Mouse (Mus musculus) intestine, postnatal 0 days (tissue): ENCODE measurements at regions not wholly inside any gene's neighbourhood (a gene's known extent, or its start where the extent isn't known, plus 50 kb on each side); places are given as distances from the start of the nearest gene placed in this dataset.

Experiments used
- ATAC-seq: fragments of 200-750 bp; cut with Nextera tagmentation; 2 replicates; pipeline ENCODE4 v1.8.0; 2017; ENCODE audit warnings: mild to moderate bottlenecking, moderate TSS enrichment, moderate library complexity
- H3K27ac ChIP-seq: fragments of 300-500 bp; sonication (generic); 2 replicates; pipeline ENCODE4 v1.5.1; 2014; ENCODE audit warnings: mild to moderate bottlenecking, low read depth, low read length, moderate library complexity
- H3K27me3 ChIP-seq: fragments of 300-500 bp; sonication (generic); replicated peaks from 2 replicates; pipeline ENCODE4 v1.6.1; 2014; ENCODE audit warnings: low read length, mixed read lengths; ENCODE audit not compliant: control insufficient read depth, insufficient read depth
- H3K36me3 ChIP-seq: fragments of 300-500 bp; sonication (generic); 2 replicates; pipeline ENCODE4 v1.6.1; 2014; ENCODE audit warnings: mild to moderate bottlenecking, moderate library complexity; ENCODE audit not compliant: control insufficient read depth, insufficient read depth
- H3K4me1 ChIP-seq: fragments of 300-500 bp; sonication (generic); replicated peaks from 2 replicates; pipeline ENCODE4 v1.6.1; 2014; ENCODE audit warnings: antibody characterized with exemption, low read length, mixed read lengths; ENCODE audit not compliant: control insufficient read depth, insufficient read depth
- H3K4me2 ChIP-seq: fragments of 300-500 bp; sonication (generic); replicated peaks from 2 replicates; pipeline ENCODE4 v1.6.1; 2014; ENCODE audit warnings: low read depth, mild to moderate bottlenecking, moderate library complexity
- H3K4me3 ChIP-seq: fragments of 300-500 bp; sonication (generic); 2 replicates; pipeline ENCODE4 v1.5.1; 2014; ENCODE audit warnings: low read depth, low read length
- H3K9ac ChIP-seq: fragments of 300-500 bp; sonication (generic); 2 replicates; pipeline ENCODE4 v1.6.1; 2014; ENCODE audit warnings: mild to moderate bottlenecking, low read depth, low read length
- H3K9me3 ChIP-seq: fragments of 300-500 bp; sonication (generic); 2 replicates; pipeline ENCODE4 v1.6.1; 2016; ENCODE audit warnings: mixed run types; ENCODE audit not compliant: control insufficient read depth
- CTCF ChIP-seq: sonication (generic); IDR thresholded peaks from 2 replicates; pipeline ENCODE4 v1.5.1; 2016; ENCODE audit warnings: low read depth, mild to moderate bottlenecking, control low read depth, antibody characterized with exemption, moderate library complexity
- WGBS: fragments of 180-500 bp; shearing (Covaris S2); extraction: QIAGEN DNeasy Blood & Tissue Kit; methylation state at CpG from one replicate; pipeline ENCODE4 v1.1.7; 2014; 5-methylcytosine and 5-hydroxymethylcytosine counted together

DNA sequence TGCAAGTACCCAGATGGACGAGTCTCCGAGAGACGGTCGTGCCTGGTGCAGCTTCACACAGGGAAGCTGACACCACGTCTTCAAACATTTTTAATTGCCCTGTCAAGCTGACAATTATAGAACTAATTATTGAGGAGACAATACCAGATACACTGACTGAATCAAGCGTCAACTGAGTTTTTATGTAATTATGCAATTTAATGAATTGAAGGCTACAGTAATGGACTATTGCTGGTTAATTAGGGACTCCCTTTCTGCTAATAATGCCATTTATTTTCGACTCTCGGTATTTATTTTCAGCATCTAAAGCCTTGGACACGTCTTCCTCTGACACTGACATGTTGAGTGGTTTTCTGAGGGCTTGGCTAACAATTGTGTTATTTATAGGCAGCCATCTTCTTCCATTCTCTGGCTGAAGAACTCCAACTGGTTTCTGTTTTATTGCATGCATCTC lies 331.6 kb upstream of the Kdm8 start:
- ATAC-seq = no peak
- TF ChIP-seq CTCF = no peak
- H3K27ac ChIP-seq = no peak overlapping the region
- H3K4me1 ChIP-seq = no peaks in the 10 kb centered on the region
- no peaks in the 10 kb centered on the region for H3K36me3 ChIP-seq
- H3K9me3 ChIP-seq = no peaks in the 10 kb centered on the region
- WGBS = 80% methylated on average over 9 of the region's 9 CpGs
- no peak overlapping the region for H3K4me3 ChIP-seq
- H3K9ac ChIP-seq = no peak overlapping the region
- no peak overlapping the region for H3K4me2 ChIP-seq
- H3K27me3 ChIP-seq = no peaks in the 10 kb centered on the region

DNA sequence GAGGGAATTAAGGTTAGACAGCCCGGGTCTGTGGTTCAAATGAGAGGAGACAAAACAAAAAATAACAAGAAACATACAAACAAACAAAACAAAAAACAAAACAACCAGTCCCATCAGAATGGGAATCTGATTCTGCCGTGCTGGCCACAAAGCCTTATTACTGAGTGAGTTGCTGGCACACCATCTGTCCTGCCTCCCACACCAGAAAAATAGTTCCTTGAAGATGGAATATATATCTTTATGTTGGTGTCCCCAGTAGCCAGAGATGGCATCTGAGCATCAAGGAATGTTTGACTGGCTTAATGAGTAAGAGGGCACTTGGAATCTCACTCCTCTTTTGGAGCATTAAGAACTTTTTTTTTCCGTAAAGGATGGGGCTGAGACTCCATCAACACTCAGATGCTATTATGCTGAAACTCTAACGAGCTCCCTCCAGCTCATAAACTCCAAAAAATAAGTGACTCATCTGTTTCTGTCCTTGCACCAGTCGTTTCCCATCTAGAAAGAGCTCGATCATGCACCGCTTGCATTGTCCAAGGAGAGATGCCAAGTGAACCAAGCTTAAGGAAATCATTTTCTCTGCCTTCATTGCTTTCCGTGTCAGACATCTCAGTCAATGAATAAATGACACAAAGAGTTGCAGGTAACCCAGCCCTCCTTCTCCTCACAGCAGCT lies 329.0 kb upstream of the Kdm8 start:
- Histone ChIP-seq H3K9ac (no peak overlapping the region), H3K36me3 (no peaks in the 10 kb centered on the region), H3K4me3 (no peak overlapping the region), H3K27ac (no peak overlapping the region), H3K4me1 (no peaks in the 10 kb centered on the region), H3K9me3 (no peaks in the 10 kb centered on the region), H3K4me2 (no peak overlapping the region), H3K27me3 (no peaks in the 10 kb centered on the region)
- no peak for ATAC-seq
- TF ChIP-seq CTCF = no peak
- WGBS = 76% methylated on average over 8 of the region's 8 CpGs

DNA sequence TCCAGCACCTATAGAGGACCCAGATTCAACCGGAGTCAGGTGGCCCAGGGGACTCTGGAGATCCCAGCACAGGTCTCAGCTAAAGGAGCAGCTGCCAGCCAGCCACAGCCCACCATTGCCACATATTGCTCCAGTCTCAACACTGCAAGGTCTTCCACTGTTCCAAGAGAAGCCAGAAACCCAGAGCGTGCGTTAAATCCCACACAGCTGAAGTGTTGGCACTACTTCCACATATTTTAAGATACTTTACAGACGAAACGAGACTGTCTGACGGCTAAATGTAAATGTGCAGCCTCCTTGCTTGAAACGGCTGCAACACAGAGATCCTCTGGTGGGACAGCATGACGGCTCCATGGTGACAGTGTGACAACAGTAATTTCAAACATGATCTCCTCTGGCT lies 327.3 kb upstream of the Kdm8 start:
- ATAC-seq = no peak
- Histone ChIP-seq H3K9ac (no peak overlapping the region), H3K4me3 (no peak overlapping the region), H3K4me2 (no peak overlapping the region), H3K36me3 (no peaks in the 10 kb centered on the region), H3K27ac (no peak overlapping the region), H3K9me3 (no peaks in the 10 kb centered on the region), H3K27me3 (no peaks in the 10 kb centered on the region), H3K4me1 (no peaks in the 10 kb centered on the region)
- 73% methylated on average over 8 of the region's 8 CpGs for WGBS
- no peak for TF ChIP-seq CTCF

DNA sequence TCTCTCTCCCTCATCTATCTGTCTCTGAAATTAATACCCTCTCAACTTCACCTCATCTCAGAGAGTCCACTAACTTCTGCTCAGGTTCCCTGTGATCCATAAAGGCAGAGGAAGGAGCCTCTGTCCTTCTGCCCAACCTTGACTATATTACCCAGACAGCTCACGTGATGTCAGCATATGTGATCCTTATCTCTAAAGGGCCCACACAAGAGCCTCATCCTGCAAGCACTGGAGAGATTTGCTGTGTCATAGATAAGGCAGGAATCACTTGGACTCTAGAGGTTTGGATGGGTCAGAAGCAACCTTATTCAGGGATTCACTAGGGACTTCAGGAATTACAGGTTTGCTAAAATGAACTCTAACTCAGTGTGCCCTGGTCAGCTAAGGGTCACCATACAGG lies 315.3 kb upstream of the Kdm8 start:
- Histone ChIP-seq H3K36me3 (no peaks in the 10 kb centered on the region), H3K27ac (no peak overlapping the region), H3K4me3 (no peak overlapping the region), H3K4me1 (no peaks in the 10 kb centered on the region), H3K9me3 (no peaks in the 10 kb centered on the region), H3K27me3 (no peaks in the 10 kb centered on the region), H3K4me2 (no peak overlapping the region), H3K9ac (no peak overlapping the region)
- WGBS = 36% methylated on average over 1 of the region's 1 CpGs
- ATAC-seq = no peak
- TF ChIP-seq CTCF = no peak

DNA sequence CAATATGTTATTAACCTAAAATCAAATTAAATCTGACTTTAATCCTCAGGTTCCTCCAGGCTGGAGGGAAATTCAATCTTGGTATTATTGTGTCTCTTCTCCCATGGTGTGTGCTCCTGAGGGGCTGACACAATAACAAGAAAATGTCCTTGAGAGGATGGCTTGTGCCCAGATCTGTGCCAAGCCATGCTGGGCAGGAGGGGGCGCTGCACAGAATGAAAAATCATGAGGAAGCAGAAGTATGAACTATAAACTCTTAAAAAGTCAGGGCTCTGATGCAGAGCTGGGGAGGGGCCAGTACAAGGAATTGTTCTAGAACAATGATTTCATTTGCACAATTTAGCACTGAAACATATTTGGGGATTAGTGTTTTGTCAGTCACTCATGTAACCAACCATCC lies 312.5 kb upstream of the Kdm8 start:
- no peak; the same call in 1 of the 2 replicates for TF ChIP-seq CTCF
- WGBS = 63% methylated on average over 1 of the region's 1 CpGs
- Histone ChIP-seq H3K4me1 (no peaks in the 10 kb centered on the region), H3K9me3 (peaks cover 4% of the 10 kb centered on the region; the same call in 1 of the 2 replicates), H3K4me2 (no peak overlapping the region), H3K27ac (no peak overlapping the region), H3K4me3 (no peak overlapping the region), H3K9ac (no peak overlapping the region), H3K36me3 (no peaks in the 10 kb centered on the region), H3K27me3 (no peaks in the 10 kb centered on the region)
- no peak for ATAC-seq

DNA sequence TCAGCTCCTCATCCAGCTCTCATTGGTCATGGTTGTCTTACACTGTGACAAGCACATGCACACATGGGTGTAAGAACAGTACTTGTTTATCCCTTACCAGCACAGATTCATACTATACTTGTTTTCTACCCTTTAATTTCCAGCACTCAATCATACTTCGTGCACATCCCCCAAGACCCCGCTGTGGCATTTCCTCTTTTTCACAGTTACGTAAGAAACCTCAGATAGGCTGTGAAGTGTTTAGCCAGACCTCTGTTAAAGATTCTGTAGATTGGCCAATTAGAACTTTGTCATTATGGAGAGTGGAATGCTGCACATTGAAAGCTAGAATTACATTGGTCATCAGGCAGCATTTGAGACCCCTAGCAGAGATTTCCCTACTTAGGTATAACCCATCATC lies 305.9 kb upstream of the Kdm8 start:
- no peak overlapping the region for H3K27ac ChIP-seq
- 0 out of 2 replicates have a peak, but pooled peaks cover 4% of the 10 kb centered on the region for H3K4me1 ChIP-seq
- TF ChIP-seq CTCF = no peak
- H3K27me3 ChIP-seq = no peaks in the 10 kb centered on the region
- no peak for ATAC-seq
- WGBS = 74% methylated on average over 3 of the region's 3 CpGs
- H3K36me3 ChIP-seq = no peaks in the 10 kb centered on the region
- no peak overlapping the region for H3K9ac ChIP-seq
- H3K4me2 ChIP-seq = no peak overlapping the region
- no peak overlapping the region for H3K4me3 ChIP-seq
- peaks cover 4% of the 10 kb centered on the region; the same call in 1 of the 2 replicates for H3K9me3 ChIP-seq
